Mouse (Mus musculus) heart, adult 18-20 months (tissue): ENCODE results near the gene Mrps18a. TPM values are rescaled to one million over a fixed set of nuclear protein-coding genes. Genes with fewer than 3 reads are reported as not detected.
A peak's percentile ranks its signal among the peaks of the same experiment; 100 is the strongest.

Experiments
- DNase-seq, 2 experiments: peaks; one replicate each; pipeline ENCODE4 v3.0.0; 2021 to 2022; ENCODE audit warnings: mixed read lengths in 1 of 2
- total RNA-seq, 2 experiments: library from RNA; stranded (reverse); gene quantifications; 2 replicates each; pipeline ENCODE4 v1.2.3; 2021

Mrps18a gene
- total RNA-seq, 2 experiments from 2014 or later = 143 to 145 TPM

GRCm38 (mm10) chr17:46143578-46144423, 33.0 kb downstream of the Mrps18a start, which contains the start of gene Rsph9:
TSS of gene Rsph9 (minus strand) at chr17:46144216.
- peak; percentile 92 to 93 for DNase-seq

- DNase-seq = peak; percentile 93 to 96
Observed at GRCm38 (mm10) chr17:46152847-46153782, 42.3 kb downstream of the Mrps18a start, which contains the start of gene Mad2l1bp. TSS of gene Mad2l1bp (minus strand) at chr17:46153553.

- DNase-seq = no peak
Observed at GRCm38 (mm10) chr17:46154336-46154735, 43.5 kb downstream of the Mrps18a start.

- no peak for DNase-seq
Observed at GRCm38 (mm10) chr17:46156680-46157079, 45.9 kb downstream of the Mrps18a start.

GRCm38 (mm10) chr17:46157131-46157530, 46.3 kb downstream of the Mrps18a start:
- no peak for DNase-seq

GRCm38 (mm10) chr17:46159236-46159635, 48.5 kb downstream of the Mrps18a start:
- no peak for DNase-seq

GRCm38 (mm10) chr17:46160090-46160662, 49.4 kb downstream of the Mrps18a start:
- peak; percentile 97 to 98 for DNase-seq

GRCm38 (mm10) chr17:46160686-46161085, 49.9 kb downstream of the Mrps18a start, which contains the start of gene Gtpbp2:
TSS of gene Gtpbp2 (plus strand) at chr17:46161032.
- DNase-seq = peak; percentile 97 to 99

GRCm38 (mm10) chr17:46161179-46161578, 50.4 kb downstream of the Mrps18a start:
- DNase-seq = peak in 1 of 2 experiments; percentile 64

- no peak for DNase-seq
Observed at GRCm38 (mm10) chr17:46161710-46162109, 50.9 kb downstream of the Mrps18a start.

GRCm38 (mm10) chr17:46162551-46162950, 51.8 kb downstream of the Mrps18a start:
- no peak for DNase-seq

GRCm38 (mm10) chr17:46162951-46163421, 52.2 kb downstream of the Mrps18a start:
- DNase-seq = peak; percentile 42 to 68

GRCm38 (mm10) chr17:46164301-46164700, 53.5 kb downstream of the Mrps18a start:
- no peak for DNase-seq

GRCm38 (mm10) chr17:46164791-46165190, 54.0 kb downstream of the Mrps18a start:
- DNase-seq = no peak

- DNase-seq = no peak
Observed at GRCm38 (mm10) chr17:46165460-46165859, 54.7 kb downstream of the Mrps18a start.

- DNase-seq = no peak
Observed at GRCm38 (mm10) chr17:46166270-46166669, 55.5 kb downstream of the Mrps18a start.

GRCm38 (mm10) chr17:46167014-46167413, 56.2 kb downstream of the Mrps18a start:
- peak in 1 of 2 experiments; percentile 52 for DNase-seq

GRCm38 (mm10) chr17:46168318-46168717, 57.5 kb downstream of the Mrps18a start:
- peak; percentile 30 to 35 for DNase-seq

- no peak for DNase-seq
Observed at GRCm38 (mm10) chr17:46168768-46169167, 58.0 kb downstream of the Mrps18a start.

GRCm38 (mm10) chr17:46170538-46170937, 59.8 kb downstream of the Mrps18a start:
- DNase-seq = no peak
